Mouse (Mus musculus): ENCODE results near the gene Dscam. TPM values are rescaled to one million over a fixed set of nuclear protein-coding genes. Genes with fewer than 3 reads are reported as not detected.

Gene Dscam
- polyA plus RNA-seq, 1 experiment from 2014 or later = 0.24 TPM

GRCm38 (mm10) chr16:96971768-96972167, 198.8 kb downstream of the Dscam start:
- no peak overlapping the region for H3K9ac ChIP-seq
- H3K4me3 ChIP-seq (replicated peaks) = no peak overlapping the region
- H3K9me3 ChIP-seq = no peaks in the 10 kb centered on the region
- no peaks in the 10 kb centered on the region for H3K27me3 ChIP-seq (replicated peaks)
- H3K4me2 ChIP-seq = no peak overlapping the region
- no peak overlapping the region for H3K27ac ChIP-seq
- WGBS = 81% methylated on average over 4 of the region's 4 CpGs
- no peaks in the 10 kb centered on the region for H3K36me3 ChIP-seq
- H3K4me1 ChIP-seq = no peaks in the 10 kb centered on the region
- no peak for ATAC-seq (ENCODE audit: insufficient read depth, low FRiP score, low read depth)

GRCm38 (mm10) chr16:96970412-96970811, 200.1 kb downstream of the Dscam start:
- ATAC-seq (ENCODE audit: insufficient read depth, low FRiP score, low read depth) = no peak
- Histone ChIP-seq H3K36me3 (no peaks in the 10 kb centered on the region), H3K9me3 (no peaks in the 10 kb centered on the region), H3K4me1 (no peaks in the 10 kb centered on the region), H3K27me3 (replicated peaks) (no peaks in the 10 kb centered on the region), H3K9ac (no peak overlapping the region), H3K27ac (no peak overlapping the region), H3K4me2 (no peak overlapping the region), H3K4me3 (replicated peaks) (no peak overlapping the region)
- WGBS = 80% methylated on average over 2 of the region's 2 CpGs

DNA sequence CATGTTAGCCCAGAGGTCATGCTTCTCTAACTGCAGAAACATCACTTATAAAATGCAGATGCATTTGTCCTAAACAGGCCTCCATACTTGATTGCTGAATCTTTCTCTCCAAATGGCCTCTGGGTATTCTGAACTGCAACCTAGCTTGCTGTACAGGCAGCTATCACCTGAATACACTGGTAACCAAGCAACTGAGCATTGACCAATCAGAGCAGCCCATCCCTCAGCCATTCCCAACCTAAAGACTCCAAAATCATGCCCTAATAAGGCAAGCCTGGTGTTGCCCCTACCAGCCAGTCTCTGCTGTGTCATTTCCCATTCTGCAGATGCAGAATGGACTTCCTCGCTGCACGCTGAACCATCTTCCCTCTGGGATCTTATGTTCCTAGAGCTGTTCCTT, 200.9 kb downstream of the Dscam start:
- no peak overlapping the region for H3K27ac ChIP-seq
- no peaks in the 10 kb centered on the region for H3K36me3 ChIP-seq
- 67% methylated on average over 2 of the region's 2 CpGs for WGBS
- H3K4me2 ChIP-seq = no peak overlapping the region
- no peak overlapping the region for H3K4me3 ChIP-seq (replicated peaks)
- H3K4me1 ChIP-seq = no peaks in the 10 kb centered on the region
- no peak overlapping the region for H3K9ac ChIP-seq
- H3K9me3 ChIP-seq = no peaks in the 10 kb centered on the region
- H3K27me3 ChIP-seq (replicated peaks) = no peaks in the 10 kb centered on the region
- ATAC-seq (ENCODE audit: insufficient read depth, low FRiP score, low read depth) = no peak

DNA sequence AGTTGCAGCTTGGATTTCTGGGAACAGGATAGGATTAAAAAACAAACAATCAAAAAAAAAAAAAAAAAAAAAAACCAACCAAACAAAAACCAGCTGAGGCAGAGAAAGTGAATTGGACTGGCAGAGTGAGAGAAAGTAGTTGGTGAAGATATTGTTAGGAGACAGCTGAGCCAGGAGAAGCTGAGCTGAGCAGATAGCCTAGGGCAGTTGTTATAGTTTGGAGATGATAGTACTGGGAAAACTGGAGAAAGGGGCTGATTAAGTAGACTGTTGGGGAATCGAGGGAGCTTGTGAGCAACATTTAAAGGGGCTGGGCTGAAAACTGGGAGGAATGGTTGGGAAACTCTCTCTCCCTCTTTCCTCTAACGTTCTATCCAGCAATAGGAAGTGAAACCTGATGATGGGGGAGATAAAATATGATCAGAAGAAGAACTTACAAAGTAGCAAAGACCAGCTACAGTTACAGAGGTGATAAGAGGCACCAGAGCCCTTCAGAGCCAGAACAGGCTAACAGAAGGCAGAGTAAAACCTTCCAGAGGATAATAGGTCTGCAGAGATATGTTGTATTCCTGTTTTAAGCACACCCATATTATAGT, 201.6 kb downstream of the Dscam start:
- Histone ChIP-seq H3K4me2 (no peak overlapping the region), H3K4me1 (no peaks in the 10 kb centered on the region), H3K4me3 (replicated peaks) (no peak overlapping the region), H3K27ac (no peak overlapping the region), H3K27me3 (replicated peaks) (no peaks in the 10 kb centered on the region), H3K36me3 (no peaks in the 10 kb centered on the region), H3K9ac (no peak overlapping the region), H3K9me3 (no peaks in the 10 kb centered on the region)
- 46% methylated on average over 2 of the region's 2 CpGs for WGBS
- no peak for ATAC-seq (ENCODE audit: insufficient read depth, low FRiP score, low read depth)

DNA sequence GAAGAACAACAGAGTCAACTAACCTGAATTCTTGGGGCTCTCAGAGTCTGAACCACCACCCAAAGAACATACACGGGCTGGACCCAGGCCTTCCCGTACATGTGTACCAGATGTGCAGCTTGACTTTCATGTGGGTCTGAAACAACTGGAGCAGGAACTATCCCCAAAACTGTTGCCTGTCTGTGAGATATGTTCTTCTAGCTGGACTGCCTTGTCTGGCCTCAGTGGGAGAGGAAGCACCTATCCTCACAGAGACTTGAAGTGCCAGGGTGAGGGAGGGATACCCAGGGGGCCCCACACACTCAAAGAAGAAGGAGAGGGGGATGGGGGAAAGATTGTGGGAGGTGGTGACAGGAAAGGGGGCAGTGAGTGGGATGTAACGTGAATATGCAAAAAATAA, 210.9 kb downstream of the Dscam start:
- Histone ChIP-seq H3K36me3 (no peaks in the 10 kb centered on the region), H3K27ac (no peak overlapping the region), H3K27me3 (replicated peaks) (no peaks in the 10 kb centered on the region), H3K9me3 (no peaks in the 10 kb centered on the region), H3K4me1 (no peaks in the 10 kb centered on the region), H3K9ac (no peak overlapping the region), H3K4me2 (no peak overlapping the region), H3K4me3 (replicated peaks) (no peak overlapping the region)
- no peak for ATAC-seq (ENCODE audit: insufficient read depth, low FRiP score, low read depth)
- 82% methylated on average over 3 of the region's 3 CpGs for WGBS

DNA sequence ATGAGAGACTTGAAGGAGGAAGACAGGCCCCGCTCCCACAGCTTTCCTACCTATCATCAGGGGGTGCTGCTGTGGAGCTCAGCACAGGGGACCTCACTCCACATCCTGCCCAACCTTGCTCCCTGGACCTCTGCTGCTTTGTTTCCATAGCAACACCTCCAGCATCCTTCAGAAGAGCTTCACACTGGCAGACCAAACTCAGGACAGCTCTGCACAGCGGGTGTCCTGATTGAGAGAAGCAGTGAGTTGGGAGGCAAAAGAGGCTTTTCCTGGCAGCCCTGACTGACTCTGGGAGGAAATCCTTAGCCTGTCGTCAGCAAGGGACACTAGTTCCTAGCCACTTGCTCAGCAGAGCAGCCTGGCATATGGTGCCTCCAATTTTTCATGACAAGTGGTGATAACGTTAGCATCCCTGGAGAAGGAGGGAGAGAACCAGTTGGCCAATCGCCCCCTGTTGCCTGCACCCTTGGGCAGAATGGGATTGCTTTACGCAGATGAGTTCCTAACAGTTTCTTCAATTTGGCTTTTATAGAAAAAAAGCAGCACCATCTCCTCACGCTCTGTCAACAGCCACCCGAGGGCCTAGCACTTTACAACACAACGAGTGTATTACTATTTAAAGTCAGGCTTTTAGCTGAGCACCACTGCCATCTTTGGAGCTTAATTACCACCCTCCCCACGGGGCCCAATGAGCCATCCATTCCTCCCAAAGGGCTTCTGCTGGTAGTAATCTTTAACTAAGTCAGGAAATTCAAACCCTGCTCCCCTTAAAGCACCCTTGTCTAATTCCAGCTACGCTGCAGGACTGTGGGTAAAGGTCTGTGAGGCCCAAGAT, 224.9 kb downstream of the Dscam start:
- Histone ChIP-seq H3K27ac (no peak overlapping the region), H3K36me3 (no peaks in the 10 kb centered on the region), H3K4me1 (no peaks in the 10 kb centered on the region), H3K4me2 (no peak overlapping the region), H3K27me3 (replicated peaks) (no peaks in the 10 kb centered on the region), H3K9me3 (no peaks in the 10 kb centered on the region), H3K4me3 (replicated peaks) (no peak overlapping the region), H3K9ac (no peak overlapping the region)
- 62% methylated on average over 11 of the region's 11 CpGs for WGBS
- ATAC-seq (ENCODE audit: insufficient read depth, low FRiP score, low read depth) = no peak

GRCm38 (mm10) chr16:96943648-96944047, 226.9 kb downstream of the Dscam start:
- no peak overlapping the region for H3K4me3 ChIP-seq (replicated peaks)
- no peaks in the 10 kb centered on the region for H3K27me3 ChIP-seq (replicated peaks)
- no peak overlapping the region for H3K4me2 ChIP-seq
- H3K9me3 ChIP-seq = no peaks in the 10 kb centered on the region
- no peak overlapping the region for H3K9ac ChIP-seq
- H3K4me1 ChIP-seq = no peaks in the 10 kb centered on the region
- no peak overlapping the region for H3K27ac ChIP-seq
- no peak for ATAC-seq (ENCODE audit: insufficient read depth, low FRiP score, low read depth)
- H3K36me3 ChIP-seq = no peaks in the 10 kb centered on the region
- WGBS = 77% methylated on average over 2 of the region's 2 CpGs

GRCm38 (mm10) chr16:96934795-96935194, 235.8 kb downstream of the Dscam start:
- Histone ChIP-seq H3K9ac (no peak overlapping the region), H3K4me1 (no peaks in the 10 kb centered on the region), H3K36me3 (no peaks in the 10 kb centered on the region), H3K4me3 (replicated peaks) (no peak overlapping the region), H3K27me3 (replicated peaks) (no peaks in the 10 kb centered on the region), H3K27ac (no peak overlapping the region), H3K4me2 (no peak overlapping the region), H3K9me3 (no peaks in the 10 kb centered on the region)
- 82% methylated on average over 2 of the region's 2 CpGs for WGBS
- ATAC-seq (ENCODE audit: insufficient read depth, low FRiP score, low read depth) = no peak

GRCm38 (mm10) chr16:96932211-96932610, 238.3 kb downstream of the Dscam start:
- Histone ChIP-seq H3K9ac (no peak overlapping the region), H3K9me3 (no peaks in the 10 kb centered on the region), H3K27me3 (replicated peaks) (no peaks in the 10 kb centered on the region), H3K4me2 (no peak overlapping the region), H3K4me1 (no peaks in the 10 kb centered on the region), H3K36me3 (no peaks in the 10 kb centered on the region), H3K4me3 (replicated peaks) (no peak overlapping the region), H3K27ac (no peak overlapping the region)
- WGBS = 82% methylated on average over 6 of the region's 6 CpGs
- no peak for ATAC-seq (ENCODE audit: insufficient read depth, low FRiP score, low read depth)

- no peak overlapping the region for H3K9ac ChIP-seq
- H3K27me3 ChIP-seq (replicated peaks) = no peaks in the 10 kb centered on the region
- ATAC-seq (ENCODE audit: insufficient read depth, low FRiP score, low read depth) = no peak
- no peaks in the 10 kb centered on the region for H3K9me3 ChIP-seq
- no peak overlapping the region for H3K4me3 ChIP-seq (replicated peaks)
- no peaks in the 10 kb centered on the region for H3K4me1 ChIP-seq
- 71% methylated on average over 2 of the region's 2 CpGs for WGBS
- H3K27ac ChIP-seq = no peak overlapping the region
- H3K36me3 ChIP-seq = no peaks in the 10 kb centered on the region
- no peak overlapping the region for H3K4me2 ChIP-seq
These were observed 238.8 kb downstream of the Dscam start for GRCm38 (mm10) chr16:96931771-96932170.

- Histone ChIP-seq H3K27ac (no peak overlapping the region), H3K36me3 (no peaks in the 10 kb centered on the region), H3K9me3 (no peaks in the 10 kb centered on the region), H3K4me2 (no peak overlapping the region), H3K4me1 (no peaks in the 10 kb centered on the region), H3K27me3 (replicated peaks) (no peaks in the 10 kb centered on the region), H3K9ac (no peak overlapping the region), H3K4me3 (replicated peaks) (no peak overlapping the region)
- WGBS = 94% methylated on average over 1 of the region's 1 CpGs
- ATAC-seq (ENCODE audit: insufficient read depth, low FRiP score, low read depth) = no peak
These were observed 242.5 kb downstream of the Dscam start for GRCm38 (mm10) chr16:96928011-96928410.

DNA sequence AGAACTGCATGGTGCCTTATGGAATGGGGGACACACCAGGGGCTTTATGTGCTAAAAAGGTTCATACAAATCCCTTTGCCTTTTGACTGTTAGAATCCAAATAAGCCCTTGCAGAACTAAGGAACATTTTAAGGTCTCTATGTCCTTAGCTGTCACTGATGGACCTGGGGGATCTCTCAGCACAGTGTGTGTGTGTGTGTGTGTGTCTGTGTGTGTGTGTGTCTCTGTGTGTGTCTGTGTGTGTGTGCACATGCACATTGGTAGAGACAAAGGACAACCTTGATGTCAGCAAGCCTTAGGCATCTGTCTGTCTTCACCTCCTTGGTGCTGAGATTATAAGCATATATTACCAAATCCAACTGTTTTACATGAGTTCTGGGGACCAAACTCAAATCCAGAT, 243.1 kb downstream of the Dscam start:
- no peaks in the 10 kb centered on the region for H3K4me1 ChIP-seq
- H3K9ac ChIP-seq = no peak overlapping the region
- no peaks in the 10 kb centered on the region for H3K27me3 ChIP-seq (replicated peaks)
- no peak overlapping the region for H3K4me3 ChIP-seq (replicated peaks)
- ATAC-seq (ENCODE audit: insufficient read depth, low FRiP score, low read depth) = no peak
- no peak overlapping the region for H3K4me2 ChIP-seq
- H3K9me3 ChIP-seq = no peaks in the 10 kb centered on the region
- no peaks in the 10 kb centered on the region for H3K36me3 ChIP-seq
- H3K27ac ChIP-seq = no peak overlapping the region

Data from stomach, embryonic 15.5 days (tissue).